Mouse (Mus musculus) lung, embryonic 14.5 days (tissue): ENCODE results near the gene Sox6. TPM values are rescaled to one million over a fixed set of nuclear protein-coding genes. Genes with fewer than 3 reads are reported as not detected.
A peak's percentile ranks its signal among the peaks of the same experiment; 100 is the strongest.

Experiments used
- ATAC-seq: fragments of 200-750 bp; cut with Nextera tagmentation; 2 replicates; pipeline ENCODE4 v1.8.0; 2017; ENCODE audit warnings: mild to moderate bottlenecking, moderate TSS enrichment, moderate library complexity; ENCODE audit not compliant: insufficient read depth
- DNase-seq: peaks from one replicate; pipeline ENCODE4 v3.0.0-alpha.2; 2015
- H3K27ac ChIP-seq: fragments of 300-500 bp; sonication (generic); 2 replicates; pipeline ENCODE4 v1.5.1; 2014; ENCODE audit warnings: low read depth, mild to moderate bottlenecking, moderate library complexity
- H3K27me3 ChIP-seq: fragments of 300-500 bp; sonication (generic); 2 replicates; pipeline ENCODE4 v1.6.1; 2014; ENCODE audit warnings: low read length, control low read depth; ENCODE audit not compliant: insufficient read depth
- H3K36me3 ChIP-seq: fragments of 300-500 bp; sonication (generic); 2 replicates; pipeline ENCODE4 v1.6.1; 2014; ENCODE audit warnings: control low read depth; ENCODE audit not compliant: insufficient read depth
- H3K4me1 ChIP-seq: fragments of 300-500 bp; sonication (generic); 2 replicates; pipeline ENCODE4 v1.6.1; 2014; ENCODE audit warnings: antibody characterized with exemption, control low read depth; ENCODE audit not compliant: insufficient read depth
- H3K4me2 ChIP-seq: fragments of 300-500 bp; sonication (generic); 2 replicates; pipeline ENCODE4 v1.6.1; 2014; ENCODE audit warnings: mild to moderate bottlenecking
- H3K4me3 ChIP-seq: fragments of 300-500 bp; sonication (generic); 2 replicates; pipeline ENCODE4 v1.5.1; 2014; ENCODE audit warnings: low read depth, low read length
- H3K9ac ChIP-seq: fragments of 300-500 bp; sonication (generic); 2 replicates; pipeline ENCODE4 v1.6.1; 2014
- H3K9me3 ChIP-seq: fragments of 300-500 bp; sonication (generic); 2 replicates; pipeline ENCODE4 v1.6.1; 2016; ENCODE audit warnings: low read depth, low read length, control low read depth
- CTCF ChIP-seq: IDR thresholded peaks from 2 replicates; pipeline ENCODE4 v1.5.1; 2016; ENCODE audit warnings: antibody characterized with exemption, low read depth
- WGBS: fragments of 180-500 bp; shearing (Covaris S2); extraction: QIAGEN DNeasy Blood & Tissue Kit; methylation state at CpG from one replicate; pipeline ENCODE4 v1.1.7; 2014; 5-methylcytosine and 5-hydroxymethylcytosine counted together
- polyA plus RNA-seq: library from polyadenylated mRNA; unstranded; fragments of >200 nt; fragmentation: Nextera tagmentation; extraction: Ambion mirVana; gene quantifications from 2 replicates; pipeline ENCODE4 v1.2.1, GENCODE M21; 2014

The Sox6 gene
- polyA plus RNA-seq, 1 experiment from 2014 or later = 22.0 TPM

GRCm38 (mm10) chr7:115866698-115867500 lies 171.7 kb downstream of the Sox6 start:
- Histone ChIP-seq H3K27me3 (no peaks in the 10 kb centered on the region), H3K4me3 (no peak overlapping the region), H3K4me2 (peak overlapping the region; percentile 10; the same call in 1 of the 2 replicates), H3K36me3 (no peaks in the 10 kb centered on the region), H3K4me1 (peaks cover 10% of the 10 kb centered on the region; the same call in 1 of the 2 replicates), H3K27ac (peak overlapping the region; percentile 50), H3K9me3 (no peaks in the 10 kb centered on the region), H3K9ac (no peak overlapping the region)
- DNase-seq = no peak
- ATAC-seq = peak; percentile 47; the same call in 1 of the 2 replicates
- no peak for TF ChIP-seq CTCF
- WGBS = 41% methylated on average over 9 of the region's 9 CpGs

- TF ChIP-seq CTCF = no peak
- Histone ChIP-seq H3K27me3 (no peaks in the 10 kb centered on the region), H3K4me1 (peaks cover 10% of the 10 kb centered on the region; the same call in 1 of the 2 replicates), H3K36me3 (no peaks in the 10 kb centered on the region), H3K4me2 (peak overlapping the region; percentile 10; the same call in 1 of the 2 replicates), H3K4me3 (no peak overlapping the region), H3K9ac (no peak overlapping the region), H3K27ac (peak overlapping the region; percentile 50), H3K9me3 (no peaks in the 10 kb centered on the region)
- ATAC-seq (peak; percentile 52; the same call in 1 of the 2 replicates), DNase-seq (peak; percentile 25)
- 40% methylated on average over 9 of the region's 9 CpGs for WGBS
These were observed 172.5 kb downstream of the Sox6 start for GRCm38 (mm10) chr7:115865979-115866697.

- no peak for ATAC-seq
- Histone ChIP-seq H3K27me3 (no peaks in the 10 kb centered on the region), H3K9ac (no peak overlapping the region), H3K27ac (0 out of 2 replicates have a peak overlapping the region, but pooled peaks have one; percentile 3), H3K9me3 (no peaks in the 10 kb centered on the region), H3K4me2 (no peak overlapping the region), H3K4me1 (peaks cover 10% of the 10 kb centered on the region; the same call in 1 of the 2 replicates), H3K4me3 (no peak overlapping the region), H3K36me3 (no peaks in the 10 kb centered on the region)
- no peak for TF ChIP-seq CTCF
- 74% methylated on average over 6 of the region's 6 CpGs for WGBS
- no peak for DNase-seq
These were observed 173.4 kb downstream of the Sox6 start for GRCm38 (mm10) chr7:115865231-115865630.

- no peaks in the 10 kb centered on the region for H3K27me3 ChIP-seq
- H3K9me3 ChIP-seq = no peaks in the 10 kb centered on the region
- DNase-seq = no peak
- TF ChIP-seq CTCF = no peak
- no peaks in the 10 kb centered on the region for H3K36me3 ChIP-seq
- H3K4me3 ChIP-seq = no peak overlapping the region
- H3K4me2 ChIP-seq = no peak overlapping the region
- peaks cover 13% of the 10 kb centered on the region; the same call in 1 of the 2 replicates for H3K4me1 ChIP-seq
- no peak for ATAC-seq
- 44% methylated on average over 2 of the region's 2 CpGs for WGBS
- H3K27ac ChIP-seq = peak overlapping the region; percentile 67; the same call in 1 of the 2 replicates
- H3K9ac ChIP-seq = no peak overlapping the region
These were observed 174.2 kb downstream of the Sox6 start for GRCm38 (mm10) chr7:115864411-115864810.

GRCm38 (mm10) chr7:115859691-115860401 lies 178.8 kb downstream of the Sox6 start:
- Histone ChIP-seq H3K4me3 (no peak overlapping the region), H3K4me1 (0 out of 2 replicates have a peak, but pooled peaks cover 3% of the 10 kb centered on the region), H3K27ac (0 out of 2 replicates have a peak overlapping the region, but pooled peaks have one; percentile 5), H3K4me2 (peak overlapping the region; percentile 7; the same call in 1 of the 2 replicates), H3K36me3 (no peaks in the 10 kb centered on the region), H3K9ac (no peak overlapping the region), H3K9me3 (no peaks in the 10 kb centered on the region), H3K27me3 (no peaks in the 10 kb centered on the region)
- WGBS = 36% methylated on average over 9 of the region's 9 CpGs
- DNase-seq = no peak
- no peak for TF ChIP-seq CTCF
- ATAC-seq = no peak

- H3K4me2 ChIP-seq = no peak overlapping the region
- WGBS = 90% methylated on average over 4 of the region's 4 CpGs
- H3K4me1 ChIP-seq = no peaks in the 10 kb centered on the region
- DNase-seq (no peak), ATAC-seq (no peak)
- no peaks in the 10 kb centered on the region for H3K9me3 ChIP-seq
- no peak overlapping the region for H3K9ac ChIP-seq
- no peak for TF ChIP-seq CTCF
- no peaks in the 10 kb centered on the region for H3K27me3 ChIP-seq
- no peak overlapping the region for H3K27ac ChIP-seq
- H3K36me3 ChIP-seq = no peaks in the 10 kb centered on the region
- H3K4me3 ChIP-seq = no peak overlapping the region
These were observed 187.5 kb downstream of the Sox6 start for GRCm38 (mm10) chr7:115851131-115851530.
